Mouse (Mus musculus) spleen, postnatal 0 days (tissue): Measurements from ENCODE around the gene Kcnj4. TPM values are rescaled to one million over a fixed set of nuclear protein-coding genes. Genes with fewer than 3 reads are reported as not detected.

Source experiments
- polyA plus RNA-seq: library from polyadenylated mRNA; unstranded; fragments of >200 nt; fragmentation: Nextera tagmentation; extraction: Ambion mirVana; gene quantifications from 2 replicates; pipeline ENCODE4 v1.2.1, GENCODE M21; 2015

The Kcnj4 gene
- not detected in 2 replicates for polyA plus RNA-seq

DNA sequence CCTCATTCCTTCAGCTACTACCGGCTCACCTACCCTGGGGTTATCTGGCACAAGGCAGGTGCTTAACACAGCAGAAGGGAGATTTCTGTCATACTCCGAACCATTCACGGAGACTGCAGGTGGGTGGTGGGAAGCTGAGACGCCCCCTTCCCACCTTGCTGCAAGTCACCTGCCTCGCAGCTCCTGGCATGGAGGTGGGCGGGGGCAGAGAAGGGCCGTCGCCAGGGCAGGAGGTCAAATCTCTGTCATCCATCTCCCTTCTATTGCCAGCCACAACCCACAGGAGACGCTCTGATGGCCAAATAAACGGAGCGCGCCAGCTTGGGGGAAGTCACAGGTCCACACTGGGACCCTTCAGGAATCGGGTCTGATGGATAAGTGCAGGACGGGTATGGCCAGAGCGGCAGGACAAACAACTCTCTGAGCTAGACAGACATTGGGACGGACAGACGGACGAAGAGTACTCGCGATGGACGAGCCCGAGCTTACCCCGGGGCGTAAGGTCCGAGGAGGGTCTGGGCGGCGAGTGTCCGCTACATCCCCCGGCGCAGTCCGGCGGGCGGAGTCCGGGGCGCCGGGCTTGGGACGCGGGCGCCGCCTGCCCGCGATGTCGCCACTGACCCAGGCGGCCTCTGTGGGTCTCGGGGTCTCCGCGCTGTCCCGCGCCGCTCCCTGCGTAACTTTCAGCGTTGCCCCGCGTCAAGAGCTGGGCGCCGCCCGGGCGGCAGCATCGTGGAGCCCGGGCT lies at the start of gene Kcnj4:
Gene Kcnj4 (minus strand): TSS at position 535 of the 746 bp plus-strand sequence.

DNA sequence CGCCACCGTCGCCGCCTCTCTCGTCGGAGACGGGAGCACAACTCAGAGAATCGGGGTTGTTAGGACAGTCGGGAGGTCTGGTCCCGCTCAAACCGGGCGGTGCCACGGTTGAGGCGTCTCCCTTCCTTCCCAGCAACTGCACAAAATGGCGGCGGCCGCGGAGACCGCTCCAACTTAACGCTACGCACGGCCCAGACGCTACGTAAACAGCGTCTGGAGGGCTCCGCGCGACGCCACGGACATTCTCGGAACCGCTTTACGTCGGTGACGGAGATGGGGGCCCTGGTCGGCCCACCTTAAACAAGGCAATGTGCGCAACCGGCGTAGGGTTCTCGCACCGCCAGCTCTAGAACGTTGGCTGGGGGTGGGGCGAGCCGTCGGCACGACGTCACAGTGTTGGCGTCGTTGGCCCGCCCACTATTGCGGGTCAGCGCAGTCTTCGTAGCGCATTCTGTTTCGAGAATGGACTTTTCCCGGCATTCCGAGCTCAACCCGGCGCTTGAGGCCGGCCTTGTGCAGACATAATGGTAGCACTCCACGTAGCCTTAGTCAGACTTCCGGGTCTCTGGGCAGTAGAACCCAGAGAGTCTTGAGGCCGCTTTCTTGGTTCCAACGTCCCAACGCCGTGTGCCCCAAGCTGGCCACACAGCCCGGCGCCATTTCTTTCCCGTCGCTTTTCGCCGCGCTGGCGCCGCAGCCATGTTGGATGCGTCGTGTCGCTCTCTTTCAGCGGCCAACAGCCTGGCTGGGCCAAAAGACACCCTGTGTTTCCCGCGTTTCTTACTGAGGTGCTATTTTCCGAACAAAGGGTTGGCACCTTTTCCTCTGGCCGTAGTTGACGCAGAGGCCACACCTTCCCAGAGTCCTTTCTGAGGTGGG lies 41.6 kb upstream of the Kcnj4 start, which contains the start of gene Ddx17:
Gene Ddx17 (minus strand): TSS at position 332 of the 879 bp plus-strand sequence.

DNA sequence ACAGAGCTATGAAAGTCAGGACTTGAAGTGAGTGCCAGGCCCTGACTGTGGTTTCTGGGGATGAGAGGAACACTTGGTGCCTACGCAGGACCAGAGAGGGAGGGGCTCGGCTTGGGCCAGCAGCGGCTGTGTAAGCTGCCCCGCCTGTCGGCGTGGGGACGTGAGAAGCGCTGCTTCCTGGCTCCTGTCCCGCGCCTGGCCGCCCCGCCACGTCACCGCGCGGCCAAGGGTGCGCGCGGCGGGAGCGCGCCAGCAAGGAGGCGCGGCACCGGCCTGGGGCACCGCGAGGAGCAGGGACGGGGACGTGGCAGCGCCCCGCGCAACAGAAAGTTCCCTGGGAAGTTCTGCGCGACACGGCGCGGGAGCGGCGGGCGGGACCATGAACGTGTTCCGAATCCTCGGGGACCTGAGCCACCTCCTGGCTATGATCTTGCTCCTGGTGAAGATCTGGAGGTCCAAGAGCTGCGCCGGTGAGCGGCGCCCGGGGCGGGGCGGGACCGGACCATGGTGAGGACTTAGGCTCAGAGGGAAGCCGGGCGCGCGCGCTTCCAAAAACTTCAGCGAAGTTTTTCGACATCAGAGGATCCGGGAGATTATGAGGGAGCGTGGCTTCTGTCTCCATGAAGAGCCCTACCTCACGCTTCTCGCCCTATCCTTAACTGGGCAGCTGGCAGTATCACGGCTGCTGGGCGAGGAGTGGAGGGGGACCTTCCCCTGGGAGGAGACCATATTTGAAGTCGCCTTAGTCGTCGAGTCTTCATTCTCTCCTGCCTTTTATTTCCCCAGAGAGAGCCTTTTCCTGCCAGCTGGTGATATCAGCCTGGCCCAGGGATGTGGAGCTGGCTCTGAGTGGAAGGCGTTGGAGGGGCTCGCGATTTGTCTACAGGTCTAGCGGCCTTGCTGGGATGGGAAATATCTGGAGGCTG lies 11.4 kb upstream of the Kcnj4 start, which contains the start of gene Kdelr3:
Gene Kdelr3 (plus strand): TSS at position 241 of the 926 bp plus-strand sequence.

DNA sequence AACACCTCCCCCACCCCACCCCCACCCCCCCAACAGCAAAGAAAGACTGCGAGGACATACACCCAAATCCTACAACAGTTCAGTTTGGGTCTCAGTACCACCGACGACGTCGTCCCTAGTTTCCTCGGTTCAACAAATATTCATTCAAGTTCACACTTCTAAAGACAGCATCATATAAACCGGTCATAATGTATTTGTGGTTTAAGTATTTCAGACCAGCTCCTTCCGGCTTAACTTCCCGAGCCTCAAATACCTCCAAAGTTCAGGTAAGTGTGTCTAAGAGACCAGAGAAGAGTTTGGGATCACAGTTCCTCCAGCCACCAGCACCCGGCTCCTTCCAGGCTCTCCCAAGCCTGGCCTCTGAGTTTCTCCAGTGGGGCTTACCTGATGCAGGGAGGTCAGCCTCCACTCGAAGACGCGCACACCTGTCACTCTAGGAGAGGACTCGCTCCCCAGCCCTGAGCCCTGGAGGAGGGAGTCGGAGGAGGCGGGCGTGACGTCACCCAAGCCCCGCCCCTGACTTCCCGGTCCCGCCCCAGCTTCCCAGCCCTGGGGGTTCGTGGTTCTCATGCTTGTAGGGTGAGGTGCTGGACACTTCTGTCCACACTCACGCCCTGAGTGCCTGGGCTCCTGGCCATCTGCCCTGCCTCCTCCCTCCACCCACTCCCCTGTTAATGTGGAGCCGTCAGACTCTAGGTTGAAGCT lies 49.8 kb downstream of the Kcnj4 start, which contains the start of gene Csnk1e:
Gene Csnk1e (minus strand): TSS at position 461 of the 705 bp plus-strand sequence.

Other genes starting within 250 kb of the Kcnj4 start
- 0.43 and 1.6 TPM in 2 replicates for gene Baiap2l2, start 219.7 kb downstream of the Kcnj4 start, polyA plus RNA-seq
- 4.8 and 6.4 TPM in 2 replicates for gene Pla2g6, start 176.9 kb downstream of the Kcnj4 start, polyA plus RNA-seq
- gene Maff, start 158.6 kb downstream of the Kcnj4 start, polyA plus RNA-seq: 2.9 and 3.0 TPM in 2 replicates
- 12.0 and 16.0 TPM in 2 replicates for gene Tmem184b, start 101.7 kb downstream of the Kcnj4 start, polyA plus RNA-seq
- gene Csnk1e, start 49.7 kb downstream of the Kcnj4 start, polyA plus RNA-seq: 19.9 and 25.4 TPM in 2 replicates
- 18.3 and 22.0 TPM in 2 replicates for gene Kdelr3, start 11.2 kb upstream of the Kcnj4 start, polyA plus RNA-seq
- 25.1 and 31.0 TPM in 2 replicates for gene Ddx17, start 41.5 kb upstream of the Kcnj4 start, polyA plus RNA-seq
- gene Dmc1, start 99.9 kb upstream of the Kcnj4 start, polyA plus RNA-seq: 0.85 and 0.94 TPM in 2 replicates
- 0.38 and 0.52 TPM in 2 replicates for gene Fam227a, start 153.7 kb upstream of the Kcnj4 start, polyA plus RNA-seq
- 21.8 and 23.0 TPM in 2 replicates for gene Cby1, start 154.0 kb upstream of the Kcnj4 start, polyA plus RNA-seq
- 170 and 178 TPM in 2 replicates for gene Tomm22, start 165.6 kb upstream of the Kcnj4 start, polyA plus RNA-seq
- 17.5 and 19.6 TPM in 2 replicates for gene Josd1, start 182.7 kb upstream of the Kcnj4 start, polyA plus RNA-seq
- gene Gtpbp1, start 185.6 kb upstream of the Kcnj4 start, polyA plus RNA-seq: 38.9 and 40.0 TPM in 2 replicates
- 7.1 and 7.6 TPM in 2 replicates for gene Sun2, start 237.3 kb upstream of the Kcnj4 start, polyA plus RNA-seq